Mouse (Mus musculus) telencephalon, adult 2 months (tissue): ENCODE data around the gene Gm3512.
"Not testable (repeated sequence)": the region's sequence is repeated elsewhere in the genome, so short reads cannot be mapped to it uniquely, and the experiment has no call there.

Source experiments
- DNase-seq: peaks from one replicate; pipeline ENCODE4 v3.0.0-alpha.2; 2011; ENCODE audit warnings: low read depth, low spot score

Gene Gm3512

GRCm38 (mm10) chr14:7174483-7174971, at the start of gene Gm3512:
Gm3512 (minus strand) TSS chr14:7174533.
- not testable (repeated sequence) for DNase-seq

- DNase-seq: not testable (repeated sequence)
Measured at GRCm38 (mm10) chr14:7200070-7200469, 25.7 kb upstream of the Gm3512 start.

GRCm38 (mm10) chr14:7194440-7194839, 20.1 kb upstream of the Gm3512 start, which contains the start of gene Gm16434:
Gm16434 (minus strand) TSS chr14:7194540.
- not testable (repeated sequence) for DNase-seq

- not testable (repeated sequence) for DNase-seq
Measured at GRCm38 (mm10) chr14:7125312-7125711, 49.0 kb downstream of the Gm3512 start, which contains the start of gene Gm6676. Gm6676 (minus strand) TSS chr14:7125412.

- DNase-seq: peak; percentile 0
Measured at GRCm38 (mm10) chr14:7105124-7105802, 69.1 kb downstream of the Gm3512 start.
